Mouse (Mus musculus) cerebellum, adult 2 months (tissue): ENCODE data around the gene Fgfr2.

Source experiments
- CTCF ChIP-seq: fragments of 200-500 bp; IDR thresholded peaks from 2 replicates; pipeline ENCODE4 v1.5.1; 2011; ENCODE audit warnings: low read depth, mild to moderate bottlenecking, control low read depth, low read length, moderate library complexity, borderline replicate concordance; ENCODE audit not compliant: insufficient read depth
- POLR2A ChIP-seq: fragments of 200-500 bp; IDR thresholded peaks from 2 replicates; pipeline ENCODE4 v1.6.1; 2011; ENCODE audit warnings: low read length, control low read depth, borderline replicate concordance; ENCODE audit not compliant: insufficient read depth

DNA sequence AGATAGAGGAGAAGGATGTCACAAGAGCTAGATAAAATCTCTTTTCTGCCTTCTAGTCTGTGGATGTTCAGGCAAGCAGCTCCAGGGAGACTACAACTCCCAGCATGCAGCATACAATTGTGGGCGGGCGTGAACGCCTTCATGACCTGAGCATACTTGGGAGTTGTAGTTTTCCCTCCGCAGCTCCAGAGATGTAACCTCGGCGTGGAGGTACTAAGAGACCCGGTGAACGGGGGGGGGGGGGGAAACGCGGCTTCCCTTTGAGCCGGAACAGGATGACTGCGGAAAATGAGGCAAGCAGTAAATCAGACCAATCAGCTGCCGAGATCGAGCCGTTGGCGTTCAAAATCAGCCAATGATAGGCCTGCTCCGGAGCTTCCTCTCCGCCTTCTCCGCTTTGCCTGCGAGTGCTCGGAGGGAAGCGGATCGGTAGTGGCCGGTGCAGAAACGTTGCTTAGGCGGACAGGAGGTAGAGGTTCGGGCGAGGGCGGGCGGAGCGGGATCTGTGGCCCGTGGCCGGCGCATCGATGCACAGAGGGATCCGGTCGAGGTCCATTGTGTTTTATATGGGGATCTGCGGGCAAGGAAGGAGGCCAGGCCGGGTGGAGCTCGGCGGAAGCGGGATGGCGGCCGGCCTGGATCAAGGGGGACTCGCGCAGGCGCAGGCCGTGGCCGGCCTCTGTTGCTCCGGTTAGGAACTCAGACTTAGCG lies 1563.0 kb downstream of the Fgfr2 start, which contains the start of gene Bub3:
- TF ChIP-seq POLR2A (peak; percentile 96), CTCF (no peak)
